Mouse (Mus musculus) heart, embryonic 16.5 days (tissue): ENCODE measurements around the gene Strbp. TPM values are rescaled to one million over a fixed set of nuclear protein-coding genes. Genes with fewer than 3 reads are reported as not detected.
A peak's percentile ranks its signal among the peaks of the same experiment; 100 is the strongest.

Source experiments
- ATAC-seq: fragments of 200-750 bp; cut with Nextera tagmentation; replicated peaks from 2 replicates; pipeline ENCODE4 v1.8.0; 2017; ENCODE audit warnings: moderate number of reproducible peaks; ENCODE audit not compliant: insufficient read depth, low FRiP score; ENCODE audit errors: extremely low read depth
- H3K27ac ChIP-seq: fragments of 300-500 bp; sonication (generic); 2 replicates; pipeline ENCODE4 v1.5.1; 2014; ENCODE audit warnings: mild to moderate bottlenecking, low read length, control low read depth, moderate library complexity
- H3K27me3 ChIP-seq: fragments of 300-500 bp; sonication (generic); 2 replicates; pipeline ENCODE4 v1.6.1; 2014; ENCODE audit warnings: low read length, mixed read lengths; ENCODE audit not compliant: control insufficient read depth, insufficient read depth
- H3K36me3 ChIP-seq: fragments of 300-500 bp; sonication (generic); 2 replicates; pipeline ENCODE4 v1.6.1; 2014; ENCODE audit not compliant: control insufficient read depth, insufficient read depth
- H3K4me1 ChIP-seq: fragments of 300-500 bp; sonication (generic); 2 replicates; pipeline ENCODE4 v1.6.1; 2014; ENCODE audit warnings: low read length, mixed read lengths; ENCODE audit not compliant: control insufficient read depth, insufficient read depth
- H3K4me2 ChIP-seq: fragments of 300-500 bp; sonication (generic); 2 replicates; pipeline ENCODE4 v1.6.1; 2014; ENCODE audit warnings: low read depth, mild to moderate bottlenecking, control low read depth, low read length
- H3K4me3 ChIP-seq: fragments of 300-500 bp; sonication (generic); 2 replicates; pipeline ENCODE4 v1.5.1; 2014; ENCODE audit warnings: mild to moderate bottlenecking, control low read depth, low read length
- H3K9ac ChIP-seq: fragments of 300-500 bp; sonication (generic); 2 replicates; pipeline ENCODE4 v1.6.1; 2014; ENCODE audit warnings: low read length, control low read depth
- H3K9me3 ChIP-seq: fragments of 300-500 bp; sonication (generic); replicated peaks from 2 replicates; pipeline ENCODE4 v1.6.1; 2016; ENCODE audit warnings: low read length; ENCODE audit not compliant: control insufficient read depth
- WGBS: fragments of 180-500 bp; shearing (Covaris S2); extraction: QIAGEN DNeasy Blood & Tissue Kit; methylation state at CpG from one replicate; pipeline ENCODE4 v1.1.7; 2014; 5-methylcytosine and 5-hydroxymethylcytosine counted together
- polyA plus RNA-seq: library from polyadenylated mRNA; unstranded; fragments of >200 nt; fragmentation: Nextera tagmentation; extraction: Ambion mirVana; gene quantifications from 2 replicates; pipeline ENCODE4 v1.2.1, GENCODE M21; 2015

Strbp gene
- polyA plus RNA-seq, 1 experiment from 2014 or later = 24.9 TPM

DNA sequence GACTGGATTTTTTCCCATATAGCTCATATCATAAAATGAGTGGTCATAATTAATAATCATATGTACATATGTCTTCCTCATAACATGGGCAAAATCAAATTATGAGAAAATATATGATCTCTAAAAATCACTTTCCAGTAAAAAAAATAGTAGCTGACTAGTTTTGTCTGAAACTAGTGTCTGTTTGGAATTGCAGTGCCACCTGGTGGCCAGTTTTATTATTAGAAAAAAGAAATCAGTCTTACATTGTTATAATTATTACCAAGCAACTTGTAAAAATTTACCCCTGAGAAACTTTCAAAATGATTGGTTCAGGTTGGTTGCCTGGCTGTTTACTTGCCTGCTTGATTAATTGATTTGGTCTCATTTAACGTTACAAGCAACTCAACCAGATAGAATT, 218.3 kb downstream of the Strbp start:
- Histone ChIP-seq H3K36me3 (peaks cover 21% of the 10 kb centered on the region), H3K4me2 (no peak overlapping the region), H3K4me3 (no peak overlapping the region), H3K27me3 (no peaks in the 10 kb centered on the region), H3K4me1 (no peaks in the 10 kb centered on the region), H3K9ac (no peak overlapping the region), H3K27ac (no peak overlapping the region), H3K9me3 (no peaks in the 10 kb centered on the region)
- WGBS = 82% methylated on average over 1 of the region's 1 CpGs
- ATAC-seq = no peak

GRCm38 (mm10) chr2:37484165-37484564, 219.5 kb downstream of the Strbp start:
- H3K4me3 ChIP-seq = no peak overlapping the region
- no peak overlapping the region for H3K4me2 ChIP-seq
- no peak overlapping the region for H3K27ac ChIP-seq
- no peaks in the 10 kb centered on the region for H3K27me3 ChIP-seq
- no peaks in the 10 kb centered on the region for H3K9me3 ChIP-seq
- no peak overlapping the region for H3K9ac ChIP-seq
- no peaks in the 10 kb centered on the region for H3K4me1 ChIP-seq
- WGBS = 81% methylated on average over 2 of the region's 2 CpGs
- H3K36me3 ChIP-seq = peaks cover 11% of the 10 kb centered on the region
- no peak for ATAC-seq

- no peak overlapping the region for H3K27ac ChIP-seq
- H3K4me2 ChIP-seq = no peak overlapping the region
- no peak overlapping the region for H3K9ac ChIP-seq
- no peaks in the 10 kb centered on the region for H3K9me3 ChIP-seq
- no peak overlapping the region for H3K4me3 ChIP-seq
- H3K4me1 ChIP-seq = no peaks in the 10 kb centered on the region
- H3K36me3 ChIP-seq = peaks cover 15% of the 10 kb centered on the region
- ATAC-seq = no peak
- WGBS = 89% methylated on average over 2 of the region's 2 CpGs
- no peaks in the 10 kb centered on the region for H3K27me3 ChIP-seq
Measured at GRCm38 (mm10) chr2:37480039-37480438, 223.6 kb downstream of the Strbp start.

GRCm38 (mm10) chr2:37479559-37479958, 224.1 kb downstream of the Strbp start:
- Histone ChIP-seq H3K9ac (no peak overlapping the region), H3K9me3 (no peaks in the 10 kb centered on the region), H3K4me1 (no peaks in the 10 kb centered on the region), H3K27ac (no peak overlapping the region), H3K4me3 (no peak overlapping the region), H3K4me2 (no peak overlapping the region), H3K27me3 (no peaks in the 10 kb centered on the region), H3K36me3 (peaks cover 15% of the 10 kb centered on the region)
- no peak for ATAC-seq

DNA sequence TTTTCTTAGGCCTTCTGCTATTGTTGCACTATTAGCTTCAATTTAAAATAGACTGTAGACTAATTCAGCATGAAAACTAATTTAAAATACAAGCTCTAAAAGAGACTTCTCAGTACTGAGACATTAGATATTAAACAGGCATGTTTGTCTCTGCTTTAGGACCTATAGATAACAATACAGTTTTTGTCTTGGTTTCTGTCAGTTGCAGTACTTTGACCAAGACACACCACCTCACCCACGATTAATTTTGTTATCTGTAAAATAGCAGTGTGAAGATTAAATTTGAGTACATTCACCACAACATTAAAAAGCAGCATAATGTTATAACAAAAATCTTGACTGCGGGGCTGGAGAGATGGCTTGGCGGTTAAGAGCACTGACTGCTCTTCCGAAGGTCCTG, 237.4 kb downstream of the Strbp start:
- Histone ChIP-seq H3K4me1 (no peaks in the 10 kb centered on the region), H3K36me3 (peaks cover 8% of the 10 kb centered on the region), H3K4me2 (no peak overlapping the region), H3K27ac (no peak overlapping the region), H3K9ac (no peak overlapping the region), H3K4me3 (no peak overlapping the region), H3K27me3 (no peaks in the 10 kb centered on the region), H3K9me3 (no peaks in the 10 kb centered on the region)
- 90% methylated on average over 4 of the region's 4 CpGs for WGBS
- no peak for ATAC-seq

DNA sequence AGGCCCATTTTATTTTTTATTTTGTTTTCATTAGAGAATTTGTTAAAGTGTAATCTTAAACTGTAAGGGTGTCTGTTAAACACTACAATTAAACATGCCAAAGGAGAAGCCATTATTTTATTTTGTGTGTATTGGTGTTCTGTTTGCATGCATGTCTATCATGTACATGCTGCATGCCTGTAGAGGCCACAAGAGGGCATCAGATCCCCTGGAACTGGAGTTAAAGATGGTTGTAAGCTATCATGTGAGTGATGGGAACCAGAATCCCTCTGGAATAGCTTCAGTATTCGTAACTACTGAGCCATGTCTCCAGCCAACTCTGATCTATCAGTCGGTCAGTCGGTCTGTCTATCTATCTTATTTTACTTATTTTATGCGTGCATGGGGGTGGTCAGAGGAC, 243.0 kb downstream of the Strbp start:
- Histone ChIP-seq H3K9ac (no peak overlapping the region), H3K4me1 (no peaks in the 10 kb centered on the region), H3K4me2 (no peak overlapping the region), H3K9me3 (no peaks in the 10 kb centered on the region), H3K36me3 (no peaks in the 10 kb centered on the region), H3K4me3 (no peak overlapping the region), H3K27me3 (no peaks in the 10 kb centered on the region), H3K27ac (no peak overlapping the region)
- no peak for ATAC-seq
- WGBS = 100% methylated on average over 4 of the region's 4 CpGs

GRCm38 (mm10) chr2:37452376-37452760, 251.3 kb downstream of the Strbp start:
- peak overlapping the region; percentile 97 for H3K9ac ChIP-seq
- WGBS = 0% methylated on average over 22 of the region's 24 CpGs
- peak overlapping the region; percentile 87 for H3K4me2 ChIP-seq
- H3K4me1 ChIP-seq = peaks cover 10% of the 10 kb centered on the region
- no peaks in the 10 kb centered on the region for H3K27me3 ChIP-seq
- peak overlapping the region; percentile 75 for H3K27ac ChIP-seq
- no peaks in the 10 kb centered on the region for H3K36me3 ChIP-seq
- no peaks in the 10 kb centered on the region for H3K9me3 ChIP-seq
- peak overlapping the region; percentile 99 for H3K4me3 ChIP-seq
- ATAC-seq = peak; percentile 64

DNA sequence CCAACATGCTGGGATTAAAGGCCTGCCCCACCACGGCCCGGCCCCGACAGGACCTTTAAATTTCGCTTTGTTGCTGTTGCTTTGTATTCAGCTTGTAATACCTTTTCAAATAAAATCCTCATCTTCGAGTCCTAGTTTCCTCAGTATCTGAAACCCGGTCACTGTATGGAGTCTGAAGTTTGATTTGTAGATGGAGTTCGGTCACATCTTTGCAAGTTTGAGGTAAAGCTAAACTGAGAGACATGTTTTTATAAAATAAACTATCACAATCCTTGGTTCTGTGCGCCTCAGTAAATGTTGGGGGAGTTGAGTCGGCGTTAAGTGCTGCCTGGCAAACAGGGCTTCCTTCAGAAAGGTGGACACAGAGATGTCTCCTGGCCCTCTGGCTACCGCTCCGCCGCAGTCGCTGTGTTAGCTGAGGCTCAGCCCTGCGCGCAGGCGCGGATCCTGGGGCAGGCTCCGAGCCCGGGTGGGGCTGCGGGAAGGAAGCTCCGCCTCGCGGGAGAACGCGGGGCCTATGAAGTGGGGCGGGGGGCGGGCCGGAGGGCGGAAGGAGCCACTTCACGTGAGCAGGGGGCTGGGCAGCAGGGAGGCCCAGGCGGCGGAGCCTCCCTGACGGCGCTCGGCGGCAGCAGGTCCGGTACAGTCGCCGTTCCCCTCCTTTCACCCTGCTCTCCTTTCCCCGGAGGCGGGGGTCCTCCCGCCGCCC, 251.8 kb downstream of the Strbp start:
- no peaks in the 10 kb centered on the region for H3K36me3 ChIP-seq
- no peaks in the 10 kb centered on the region for H3K9me3 ChIP-seq
- peaks cover 10% of the 10 kb centered on the region for H3K4me1 ChIP-seq
- peak overlapping the region; percentile 75 for H3K27ac ChIP-seq
- 6% methylated on average over 42 of the region's 44 CpGs for WGBS
- no peaks in the 10 kb centered on the region for H3K27me3 ChIP-seq
- peak; percentile 98 for ATAC-seq
- peak overlapping the region; percentile 87 for H3K4me2 ChIP-seq
- H3K4me3 ChIP-seq = peak overlapping the region; percentile 99
- peak overlapping the region; percentile 97 for H3K9ac ChIP-seq

DNA sequence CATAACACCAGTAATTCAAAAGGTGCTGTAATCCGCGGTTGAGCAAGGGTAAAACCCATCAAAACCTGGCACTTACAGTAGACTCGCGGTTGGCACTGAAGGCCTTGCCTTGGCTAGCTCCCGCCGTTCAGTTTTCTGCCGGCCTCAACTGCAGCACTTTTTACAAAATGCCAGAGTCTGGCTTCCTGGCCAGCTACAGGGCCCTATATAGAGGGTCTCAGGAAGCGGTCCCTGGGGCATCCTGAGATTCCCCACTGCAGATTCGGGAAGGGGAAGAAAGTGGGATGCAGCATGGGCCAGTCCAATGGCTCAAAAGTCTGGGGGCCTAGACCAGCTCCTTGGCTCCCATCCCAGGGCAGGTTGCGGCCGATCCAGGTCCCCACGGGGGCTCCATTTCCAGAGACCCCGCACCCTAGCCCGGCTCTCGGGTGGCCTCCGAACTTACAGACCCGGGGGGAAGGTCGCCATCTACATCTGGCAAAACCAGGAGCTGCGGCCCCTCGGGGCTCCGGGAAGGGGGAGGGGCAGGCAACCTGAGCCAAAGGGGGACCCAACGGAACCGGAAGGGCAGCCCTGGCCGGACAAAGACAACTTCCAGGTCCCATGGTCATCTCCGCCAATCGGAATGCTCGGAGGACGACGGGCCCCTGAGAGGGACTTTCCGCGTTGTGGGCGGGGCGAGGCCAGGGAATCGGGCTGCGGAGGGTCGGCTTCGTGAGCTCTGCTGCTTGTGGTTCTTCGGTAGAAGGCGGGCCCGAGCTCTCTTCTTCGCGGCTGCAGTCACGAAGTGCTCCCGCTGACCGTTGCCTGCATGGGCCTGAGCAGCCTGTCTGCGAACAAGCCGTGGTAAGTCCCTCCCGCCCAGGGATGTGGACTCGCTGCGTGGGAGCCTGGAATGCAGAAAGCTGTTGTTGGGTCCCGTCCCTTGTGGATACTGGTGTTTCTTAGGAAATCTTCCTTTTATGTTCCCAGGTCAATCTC, 260.8 kb downstream of the Strbp start, which contains the start of the genes Zbtb26, Zbtb6 and Rabgap1:
Zbtb26 (minus strand) TSS at position 525 of the 981 bp plus-strand sequence.
Zbtb6 (minus strand) TSS at position 561 of the 981 bp plus-strand sequence.
Rabgap1 (plus strand) TSS at position 669 of the 981 bp plus-strand sequence.
- under 1% methylated on average over 51 of the region's 51 CpGs for WGBS
- peak; percentile 99 for ATAC-seq
- Histone ChIP-seq H3K9ac (peak within 1 kb of the TSS; percentile 94), H3K4me3 (peak within 1 kb of the TSS; percentile 84), H3K4me2 (peak within 1 kb of the TSS; percentile 89), H3K27me3 (no peaks in the 10 kb centered on the region), H3K4me1 (peaks cover 14% of the 10 kb centered on the region), H3K27ac (peak within 1 kb of the TSS; percentile 83), H3K9me3 (no peaks in the 10 kb centered on the region), H3K36me3 (no peaks in the 10 kb centered on the region)
